In genomic region chr17:88256599-88257544, GRCm38 (mm10) we compare ENCODE assay signal across 8 mouse cellular contexts.
DNase-seq lines count a peak whose midpoint lies in the region; ATAC-seq and TF ChIP-seq lines count a peak whose summit lies in the region.

No protein-coding gene starts in this region.

- H3K9ac ChIP-seq in forebrain, embryonic 11.5 days (ENCODE audit: low read length): peak overlapping the region; percentile 90
- H3K9ac ChIP-seq in heart, embryonic 15.5 days: peak overlapping the region; percentile 84
- H3K9ac ChIP-seq in liver, embryonic 13.5 days: peak overlapping the region; percentile 72

- peak overlapping the region; percentile 31; the same call in 1 of the 2 replicates for H3K27ac ChIP-seq in bone marrow macrophage, adult 2 months (ENCODE audit: insufficient read depth, low read depth, low read length)
- H3K27ac ChIP-seq in forebrain, embryonic 11.5 days (ENCODE audit: low read depth, low read length): peak overlapping the region; percentile 55; the same call in 1 of the 2 replicates
- H3K27ac ChIP-seq in heart, embryonic 15.5 days: peak overlapping the region; percentile 94
- peak overlapping the region; percentile 64 for H3K27ac ChIP-seq in liver, embryonic 13.5 days

- peaks cover 4% of the 10 kb centered on the region; the same call in 1 of the 2 replicates for H3K4me1 ChIP-seq in bone marrow macrophage, adult 2 months (ENCODE audit: control insufficient read depth, insufficient read depth, low read length)
- peaks cover 3% of the 10 kb centered on the region; the same call in 1 of the 2 replicates for H3K4me1 ChIP-seq in forebrain, embryonic 11.5 days (replicated peaks; ENCODE audit: control insufficient read depth, insufficient read depth, low read length)
- peaks cover 20% of the 10 kb centered on the region for H3K4me1 ChIP-seq in heart, embryonic 15.5 days (replicated peaks)
- peaks cover 21% of the 10 kb centered on the region for H3K4me1 ChIP-seq in liver, embryonic 13.5 days (replicated peaks)

- no peaks in the 10 kb centered on the region for H3K79me3 ChIP-seq in C2C12 (ENCODE audit: low read depth)

- H3K27me3 ChIP-seq in C2C12 (ENCODE audit: control insufficient read depth, insufficient read depth, insufficient read length): no peaks in the 10 kb centered on the region
- H3K27me3 ChIP-seq in forebrain, embryonic 11.5 days (ENCODE audit: control insufficient read depth, insufficient read depth, low read length): no peaks in the 10 kb centered on the region
- H3K27me3 ChIP-seq in heart, embryonic 15.5 days: no peaks in the 10 kb centered on the region
- H3K27me3 ChIP-seq in liver, embryonic 13.5 days: no peaks in the 10 kb centered on the region

- no peaks in the 10 kb centered on the region for H3K79me2 ChIP-seq in C2C12 (ENCODE audit: control insufficient read depth, insufficient read depth)

- WGBS in forebrain, embryonic 11.5 days: 2% methylated on average over 18 of the region's 18 CpGs
- 2% methylated on average over 18 of the region's 18 CpGs for WGBS in heart, embryonic 15.5 days
- 10% methylated on average over 18 of the region's 18 CpGs for WGBS in liver, embryonic 13.5 days (ENCODE audit: insufficient replicate concordance)

- 0 out of 2 replicates have a peak, but pooled peaks have one; percentile 39 for TF ChIP-seq POLR2A in bone marrow macrophage, adult 2 months (IDR thresholded peaks at IDR 0.05; ENCODE audit: borderline replicate concordance, low read depth, low read length)

- H3K36me3 ChIP-seq in C2C12 (ENCODE audit: control insufficient read depth, insufficient read depth): no peaks in the 10 kb centered on the region
- H3K36me3 ChIP-seq in forebrain, embryonic 11.5 days (ENCODE audit: control insufficient read depth, insufficient read depth, low read length): no peaks in the 10 kb centered on the region
- no peaks in the 10 kb centered on the region for H3K36me3 ChIP-seq in heart, embryonic 15.5 days
- H3K36me3 ChIP-seq in liver, embryonic 13.5 days: no peaks in the 10 kb centered on the region

- H3ac ChIP-seq in C2C12 (ENCODE audit: control insufficient read depth, insufficient read length, low read depth): peak overlapping the region; percentile 1

- peak; percentile 37 for TF ChIP-seq CTCF in C2C12 (IDR thresholded peaks at IDR 0.05; ENCODE audit: control insufficient read depth, insufficient read depth, insufficient read length)
- TF ChIP-seq CTCF in bone marrow macrophage, adult 2 months (IDR thresholded peaks at IDR 0.05; ENCODE audit: low read depth, low read length): peak; percentile 38; the same call in 1 of the 2 replicates

- peak overlapping the region; percentile 99 for H3K4me2 ChIP-seq in forebrain, embryonic 11.5 days (ENCODE audit: low read depth, low read length, severe bottlenecking)
- peak overlapping the region; percentile 93 for H3K4me2 ChIP-seq in heart, embryonic 15.5 days
- peak overlapping the region; percentile 89 for H3K4me2 ChIP-seq in liver, embryonic 13.5 days

- H3K4me3 ChIP-seq in C2C12 (ENCODE audit: insufficient read depth, poor library complexity, severe bottlenecking): no peak overlapping the region
- H3K4me3 ChIP-seq in bone marrow macrophage, adult 2 months (ENCODE audit: insufficient read depth, low read length): peak overlapping the region; percentile 58
- H3K4me3 ChIP-seq in forebrain, embryonic 11.5 days (ENCODE audit: low read depth, low read length): peak overlapping the region; percentile 54
- peak overlapping the region; percentile 63 for H3K4me3 ChIP-seq in heart, embryonic 15.5 days
- peak overlapping the region; percentile 61 for H3K4me3 ChIP-seq in liver, embryonic 13.5 days (replicated peaks)

- H3K9me3 ChIP-seq in forebrain, embryonic 11.5 days (ENCODE audit: control insufficient read depth, low read length): no peaks in the 10 kb centered on the region
- no peaks in the 10 kb centered on the region for H3K9me3 ChIP-seq in heart, embryonic 15.5 days (replicated peaks)
- H3K9me3 ChIP-seq in liver, embryonic 13.5 days (replicated peaks): no peaks in the 10 kb centered on the region

- ATAC-seq in forebrain, embryonic 11.5 days (replicated peaks; ENCODE audit: low FRiP score): peak; percentile 60
- peak; percentile 68 for ATAC-seq in heart, embryonic 15.5 days (replicated peaks; ENCODE audit: insufficient number of reproducible peaks, insufficient read depth, low FRiP score, low read depth)
- ATAC-seq in liver, embryonic 13.5 days (ENCODE audit: low read depth): peak; percentile 69

- peak; percentile 71 for DNase-seq in forebrain, embryonic 11.5 days (ENCODE audit: low spot score)
- DNase-seq in kidney, postnatal 25 days: peak; percentile 69 to 86
- DNase-seq in liver, embryonic 13.5 days: peak; percentile 17
- DNase-seq in neural tube, embryonic 10.5 days (ENCODE audit: extremely low spot score, low spot score): peak; percentile 76
- DNase-seq in thymus, postnatal 0 days (ENCODE audit: low spot score): peak; percentile 26

TF ChIP-seq in C2C12, 6 proteins besides CTCF, POLR2A, EP300 and RAD21:
- TF ChIP-seq FOSL1 (IDR thresholded peaks at IDR 0.05; ENCODE audit: insufficient read depth, low read length, poor library complexity, severe bottlenecking) (no peak), MYOG (IDR thresholded peaks at IDR 0.05; ENCODE audit: control insufficient read depth, extremely low read depth, insufficient read length) (no peak), USF1 (IDR thresholded peaks at IDR 0.05; ENCODE audit: low read depth) (no peak), CEBPB (IDR thresholded peaks at IDR 0.05; ENCODE audit: low read depth) (no peak), MAX (IDR thresholded peaks at IDR 0.05) (no peak), MYOD1 (IDR thresholded peaks at IDR 0.05; ENCODE audit: control insufficient read depth, insufficient read length, low read depth) (no peak)
TF ChIP-seq in C2C12: peak in this region for 0.

Comparison
In these comparisons a context has a peak if more than half of its experiments do, and no peak if none do; other contexts are left out.
1. H3K27ac ChIP-seq: peak in every context shown above with its lines; median percentile 94 in heart, embryonic 15.5 days; 64 in liver, embryonic 13.5 days; 55 in forebrain, embryonic 11.5 days; 31 in bone marrow macrophage, adult 2 months.
2. DNase-seq: peak in every context shown above with its lines; median percentile 78 in kidney, postnatal 25 days; 76 in neural tube, embryonic 10.5 days; 71 in forebrain, embryonic 11.5 days; 26 in thymus, postnatal 0 days; 17 in liver, embryonic 13.5 days.